Mouse (Mus musculus) hindbrain, embryonic 12.5 days (tissue): ENCODE data around the gene Parl. TPM values are rescaled to one million over a fixed set of nuclear protein-coding genes. Genes with fewer than 3 reads are reported as not detected.

Experiments
- polyA plus RNA-seq: library from polyadenylated mRNA; unstranded; fragments of >200 nt; fragmentation: Nextera tagmentation; extraction: Ambion mirVana; gene quantifications from 2 replicates; pipeline ENCODE4 v1.2.1, GENCODE M21; 2016

Parl gene
- polyA plus RNA-seq, 1 experiment from 2014 or later, result 80.9 TPM

Other genes starting within 250 kb of the Parl start
- gene Klhl24, start 204.8 kb downstream of the Parl start, polyA plus RNA-seq, result 60.9 and 70.5 TPM in 2 replicates
- 46.3 and 54.4 TPM in 2 replicates for gene Yeats2, start 161.3 kb downstream of the Parl start, polyA plus RNA-seq
- gene Map6d1, start 61.0 kb downstream of the Parl start, polyA plus RNA-seq, result 2.0 and 2.1 TPM in 2 replicates
- gene Cyp2ab1, start 23.0 kb upstream of the Parl start, polyA plus RNA-seq, result not detected in 2 replicates
- 139 and 143 TPM in 2 replicates for gene Abcc5, start 124.0 kb upstream of the Parl start, polyA plus RNA-seq
- gene Eif2b5, start 196.4 kb upstream of the Parl start, polyA plus RNA-seq, result 118 and 127 TPM in 2 replicates
- gene Dvl3, start 214.6 kb upstream of the Parl start, polyA plus RNA-seq, result 51.6 and 60.5 TPM in 2 replicates
- gene Ap2m1, start 233.1 kb upstream of the Parl start, polyA plus RNA-seq, result 901 and 915 TPM in 2 replicates
- gene Abcf3, start 246.2 kb upstream of the Parl start, polyA plus RNA-seq, result 72.7 and 76.2 TPM in 2 replicates